Mouse (Mus musculus) limb, embryonic 11.5 days (tissue): ENCODE data around the gene Syt1. TPM values are rescaled to one million over a fixed set of nuclear protein-coding genes. Genes with fewer than 3 reads are reported as not detected.

Experiments used
- ATAC-seq: fragments of 200-750 bp; cut with Nextera tagmentation; 2 replicates; pipeline ENCODE4 v1.8.0; 2017; ENCODE audit warnings: low read depth; ENCODE audit not compliant: insufficient number of reproducible peaks, low FRiP score, low TSS enrichment
- DNase-seq: peaks from one replicate; pipeline ENCODE4 v3.0.0-alpha.2; 2015; ENCODE audit warnings: low spot score
- H3K27ac ChIP-seq: fragments of 300-500 bp; sonication (generic); replicated peaks from 2 replicates; pipeline ENCODE4 v1.5.1; 2014; ENCODE audit warnings: low read depth, mild to moderate bottlenecking, low read length
- H3K27me3 ChIP-seq: fragments of 300-500 bp; sonication (generic); 2 replicates; pipeline ENCODE4 v1.6.1; 2014; ENCODE audit warnings: mild to moderate bottlenecking, low read length, mixed read lengths; ENCODE audit not compliant: control insufficient read depth, insufficient read depth
- H3K36me3 ChIP-seq: fragments of 300-500 bp; sonication (generic); 2 replicates; pipeline ENCODE4 v1.6.1; 2014; ENCODE audit warnings: mild to moderate bottlenecking, low read length, moderate library complexity, mixed read lengths; ENCODE audit not compliant: control insufficient read depth, insufficient read depth
- H3K4me1 ChIP-seq: fragments of 300-500 bp; sonication (generic); 2 replicates; pipeline ENCODE4 v1.6.1; 2014; ENCODE audit warnings: low read length, mixed read lengths; ENCODE audit not compliant: control insufficient read depth, insufficient read depth
- H3K4me2 ChIP-seq: fragments of 300-500 bp; sonication (generic); 2 replicates; pipeline ENCODE4 v1.6.1; 2014; ENCODE audit warnings: low read depth, mild to moderate bottlenecking, moderate library complexity; ENCODE audit not compliant: severe bottlenecking
- H3K4me3 ChIP-seq: fragments of 300-500 bp; sonication (generic); 2 replicates; pipeline ENCODE4 v1.5.1; 2014; ENCODE audit warnings: low read depth, low read length
- H3K9ac ChIP-seq: fragments of 300-500 bp; sonication (generic); 2 replicates; pipeline ENCODE4 v1.6.1; 2014; ENCODE audit warnings: mild to moderate bottlenecking, low read length
- H3K9me3 ChIP-seq: fragments of 300-500 bp; sonication (generic); 2 replicates; pipeline ENCODE4 v1.6.1; 2016; ENCODE audit warnings: low read length; ENCODE audit not compliant: control insufficient read depth
- WGBS: fragments of 180-500 bp; shearing (Covaris S2); extraction: QIAGEN DNeasy Blood & Tissue Kit; methylation state at CpG from one replicate; pipeline ENCODE4 v1.1.7; 2014; 5-methylcytosine and 5-hydroxymethylcytosine counted together
- polyA plus RNA-seq: library from polyadenylated mRNA; unstranded; fragments of >200 nt; fragmentation: Nextera tagmentation; extraction: Ambion mirVana; gene quantifications from 2 replicates; pipeline ENCODE4 v1.2.1, GENCODE M21; 2014

Syt1 gene
- polyA plus RNA-seq, 1 experiment from 2014 or later = 0.32 TPM

DNA sequence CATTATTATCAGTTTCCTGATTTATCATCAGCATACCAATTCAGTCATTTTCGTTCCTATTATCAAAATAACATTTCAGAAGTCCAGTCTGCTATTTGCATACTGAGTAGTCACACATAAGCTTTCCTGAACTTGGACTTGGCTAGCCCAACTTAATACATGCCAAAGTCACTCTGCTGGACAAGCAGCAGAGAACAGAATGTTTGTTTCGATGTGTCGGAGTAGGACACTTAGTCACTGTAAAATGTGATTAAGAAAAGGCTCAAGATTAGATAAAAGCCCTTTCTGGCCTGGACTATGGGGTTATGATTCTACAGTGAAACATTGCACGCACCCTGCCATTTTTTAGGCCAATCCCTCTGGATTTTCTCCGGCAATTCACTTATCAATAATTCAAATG, 114.3 kb downstream of the Syt1 start:
- no peak overlapping the region for H3K4me3 ChIP-seq
- no peaks in the 10 kb centered on the region for H3K4me1 ChIP-seq
- H3K4me2 ChIP-seq = no peak overlapping the region
- H3K9me3 ChIP-seq = no peaks in the 10 kb centered on the region
- H3K27ac ChIP-seq = no peak overlapping the region
- DNase-seq = no peak
- no peaks in the 10 kb centered on the region for H3K36me3 ChIP-seq
- WGBS = 91% methylated on average over 5 of the region's 5 CpGs
- no peak overlapping the region for H3K9ac ChIP-seq
- no peaks in the 10 kb centered on the region for H3K27me3 ChIP-seq
- ATAC-seq = no peak

DNA sequence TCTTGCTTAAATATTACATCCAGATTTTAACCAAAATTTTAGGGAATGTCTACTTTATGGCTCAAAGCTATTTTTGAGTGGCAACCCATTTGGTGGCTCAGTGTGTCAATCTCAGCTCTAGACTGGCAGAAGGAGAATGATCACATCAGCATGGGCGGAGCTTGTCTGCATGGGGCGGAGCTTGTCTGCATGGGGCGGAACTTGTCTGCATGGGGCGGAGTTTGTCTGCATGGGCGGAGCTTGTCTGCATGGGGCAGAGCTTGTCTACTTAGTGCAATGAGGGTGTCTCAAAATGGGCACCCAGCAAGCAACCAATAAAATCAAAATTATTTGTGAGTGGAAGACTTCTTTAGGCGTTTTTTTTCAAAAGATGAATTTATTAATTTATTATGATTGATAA, 117.5 kb downstream of the Syt1 start:
- H3K27ac ChIP-seq = no peak overlapping the region
- no peak overlapping the region for H3K4me2 ChIP-seq
- no peaks in the 10 kb centered on the region for H3K27me3 ChIP-seq
- DNase-seq (no peak), ATAC-seq (no peak)
- H3K36me3 ChIP-seq = no peaks in the 10 kb centered on the region
- WGBS = 92% methylated on average over 6 of the region's 6 CpGs
- no peaks in the 10 kb centered on the region for H3K9me3 ChIP-seq
- no peak overlapping the region for H3K4me3 ChIP-seq
- H3K9ac ChIP-seq = no peak overlapping the region
- no peaks in the 10 kb centered on the region for H3K4me1 ChIP-seq

DNA sequence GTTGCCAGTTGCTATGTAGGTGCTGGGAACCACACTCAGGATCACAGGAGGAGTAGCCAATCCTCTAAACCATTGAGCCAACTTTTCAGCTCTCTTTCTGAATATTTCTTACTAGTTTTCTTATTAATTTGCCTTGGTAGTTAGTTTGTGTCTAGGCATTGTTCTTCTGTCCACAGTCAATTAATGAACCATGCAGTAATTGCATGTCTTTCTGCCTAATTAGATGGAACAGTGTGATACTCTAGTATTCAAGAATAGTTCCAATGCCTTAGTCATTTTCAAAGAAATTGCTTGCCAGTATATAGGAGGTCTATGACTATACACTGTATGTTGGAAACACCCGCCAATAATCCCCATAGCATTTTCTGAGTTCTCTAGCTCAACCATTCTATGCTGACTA, 118.3 kb downstream of the Syt1 start:
- no peak for ATAC-seq
- H3K27ac ChIP-seq = no peak overlapping the region
- WGBS = 93% methylated on average over 1 of the region's 1 CpGs

GRCm38 (mm10) chr10:108889084-108889483, 121.7 kb downstream of the Syt1 start:
- 90% methylated on average over 4 of the region's 4 CpGs for WGBS
- Histone ChIP-seq H3K9ac (no peak overlapping the region), H3K4me2 (no peak overlapping the region), H3K27ac (no peak overlapping the region), H3K9me3 (no peaks in the 10 kb centered on the region), H3K4me1 (no peaks in the 10 kb centered on the region), H3K36me3 (no peaks in the 10 kb centered on the region), H3K4me3 (no peak overlapping the region), H3K27me3 (no peaks in the 10 kb centered on the region)
- DNase-seq (no peak), ATAC-seq (no peak)

More for the DNA sequence above, 118.3 kb downstream of the Syt1 start:
- H3K36me3 ChIP-seq = no peaks in the 10 kb centered on the region
- no peak overlapping the region for H3K4me2 ChIP-seq
- H3K27me3 ChIP-seq = no peaks in the 10 kb centered on the region
- H3K4me3 ChIP-seq = no peak overlapping the region
- no peak overlapping the region for H3K9ac ChIP-seq
- H3K9me3 ChIP-seq = no peaks in the 10 kb centered on the region
- no peak for DNase-seq
- no peaks in the 10 kb centered on the region for H3K4me1 ChIP-seq

- H3K4me3 ChIP-seq = no peak overlapping the region
- no peak overlapping the region for H3K9ac ChIP-seq
- no peak overlapping the region for H3K27ac ChIP-seq
- H3K4me2 ChIP-seq = no peak overlapping the region
- DNase-seq (no peak), ATAC-seq (no peak)
- no peaks in the 10 kb centered on the region for H3K27me3 ChIP-seq
- no peaks in the 10 kb centered on the region for H3K9me3 ChIP-seq
- H3K36me3 ChIP-seq = no peaks in the 10 kb centered on the region
- H3K4me1 ChIP-seq = no peaks in the 10 kb centered on the region
Observed at GRCm38 (mm10) chr10:108886781-108887180, 124.0 kb downstream of the Syt1 start.

- Histone ChIP-seq H3K9ac (no peak overlapping the region), H3K27me3 (no peaks in the 10 kb centered on the region), H3K27ac (no peak overlapping the region), H3K9me3 (no peaks in the 10 kb centered on the region), H3K36me3 (no peaks in the 10 kb centered on the region), H3K4me1 (no peaks in the 10 kb centered on the region), H3K4me2 (no peak overlapping the region), H3K4me3 (no peak overlapping the region)
- ATAC-seq (no peak), DNase-seq (no peak)
- WGBS = 97% methylated on average over 1 of the region's 1 CpGs
Observed at GRCm38 (mm10) chr10:108885769-108886168, 125.0 kb downstream of the Syt1 start.

- Histone ChIP-seq H3K4me1 (no peaks in the 10 kb centered on the region), H3K9me3 (no peaks in the 10 kb centered on the region), H3K9ac (no peak overlapping the region), H3K4me3 (no peak overlapping the region), H3K36me3 (no peaks in the 10 kb centered on the region), H3K27me3 (no peaks in the 10 kb centered on the region), H3K4me2 (no peak overlapping the region), H3K27ac (no peak overlapping the region)
- ATAC-seq (no peak), DNase-seq (no peak)
- 85% methylated on average over 1 of the region's 1 CpGs for WGBS
Observed at GRCm38 (mm10) chr10:108884520-108884919, 126.3 kb downstream of the Syt1 start.

GRCm38 (mm10) chr10:108880372-108880771, 130.4 kb downstream of the Syt1 start:
- H3K9ac ChIP-seq = no peak overlapping the region
- no peak overlapping the region for H3K4me2 ChIP-seq
- no peaks in the 10 kb centered on the region for H3K9me3 ChIP-seq
- no peaks in the 10 kb centered on the region for H3K4me1 ChIP-seq
- no peak overlapping the region for H3K27ac ChIP-seq
- no peaks in the 10 kb centered on the region for H3K27me3 ChIP-seq
- H3K36me3 ChIP-seq = no peaks in the 10 kb centered on the region
- no peak overlapping the region for H3K4me3 ChIP-seq
- ATAC-seq (no peak), DNase-seq (no peak)
- 95% methylated on average over 2 of the region's 2 CpGs for WGBS

DNA sequence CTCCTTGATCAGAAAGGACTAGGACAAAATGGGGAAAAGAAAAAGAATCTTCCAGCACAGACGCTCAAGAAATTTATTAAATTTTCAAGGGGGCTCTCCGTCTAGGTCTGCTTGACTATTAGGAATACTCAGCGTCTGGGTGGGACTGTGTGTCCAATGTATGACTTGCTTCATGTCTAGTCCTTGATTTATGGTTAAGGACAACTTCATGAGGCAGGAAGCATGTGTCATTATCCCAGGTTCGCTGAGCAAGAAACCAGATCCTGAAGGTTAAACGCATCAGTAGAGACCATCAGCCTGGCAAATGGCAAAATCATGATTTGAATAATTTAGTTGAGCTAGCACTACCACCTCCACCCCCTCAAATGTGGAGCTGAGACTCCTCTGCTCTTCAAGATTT, 135.1 kb downstream of the Syt1 start:
- H3K36me3 ChIP-seq = no peaks in the 10 kb centered on the region

More for the DNA sequence above, 135.1 kb downstream of the Syt1 start:
- Histone ChIP-seq H3K4me2 (no peak overlapping the region), H3K27ac (no peak overlapping the region), H3K9me3 (no peaks in the 10 kb centered on the region), H3K4me1 (no peaks in the 10 kb centered on the region), H3K9ac (no peak overlapping the region), H3K4me3 (no peak overlapping the region), H3K27me3 (no peaks in the 10 kb centered on the region)
- DNase-seq (no peak), ATAC-seq (no peak)
- WGBS = 88% methylated on average over 5 of the region's 5 CpGs
